Mouse (Mus musculus): Measurements from ENCODE around the gene Kcnab3. TPM values are rescaled to one million over a fixed set of nuclear protein-coding genes. Genes with fewer than 3 reads are reported as not detected.

The Kcnab3 gene
- total RNA-seq, 2 experiments from 2014 or later, result 0.40 to 1.3 TPM

- ATAC-seq (ENCODE audit: poor library complexity, severe bottlenecking), result no peak
Measured at GRCm38 (mm10) chr11:69369990-69370816, 44.1 kb downstream of the Kcnab3 start.

GRCm38 (mm10) chr11:69370817-69371215, 44.8 kb downstream of the Kcnab3 start:
- no peak for ATAC-seq (ENCODE audit: poor library complexity, severe bottlenecking)

- no peak for ATAC-seq (ENCODE audit: poor library complexity, severe bottlenecking)
Measured at GRCm38 (mm10) chr11:69371601-69372000, 45.5 kb downstream of the Kcnab3 start.

GRCm38 (mm10) chr11:69372056-69372779, 46.2 kb downstream of the Kcnab3 start:
- ATAC-seq (ENCODE audit: poor library complexity, severe bottlenecking), result no peak

- no peak for ATAC-seq (ENCODE audit: poor library complexity, severe bottlenecking)
Measured at GRCm38 (mm10) chr11:69372780-69373170, 46.7 kb downstream of the Kcnab3 start.

GRCm38 (mm10) chr11:69373223-69373965, 47.3 kb downstream of the Kcnab3 start:
- ATAC-seq (ENCODE audit: poor library complexity, severe bottlenecking), result no peak

GRCm38 (mm10) chr11:69375646-69376045, 49.6 kb downstream of the Kcnab3 start:
- no peak for ATAC-seq (ENCODE audit: poor library complexity, severe bottlenecking)

- ATAC-seq (ENCODE audit: poor library complexity, severe bottlenecking), result no peak
Measured at GRCm38 (mm10) chr11:69377766-69378165, 51.7 kb downstream of the Kcnab3 start.

GRCm38 (mm10) chr11:69379600-69379999, 53.5 kb downstream of the Kcnab3 start:
- ATAC-seq (ENCODE audit: poor library complexity, severe bottlenecking), result no peak; the same call in 1 of the 2 replicates

GRCm38 (mm10) chr11:69381356-69381755, 55.3 kb downstream of the Kcnab3 start:
- no peak for ATAC-seq (ENCODE audit: poor library complexity, severe bottlenecking)

Other genes with a start within 250 kb of the Kcnab3 start
- 53.9 and 66.6 TPM in 2 replicates for gene Vamp2, start 237.8 kb upstream of the Kcnab3 start, total RNA-seq (2015)
- 11.2 and 21.8 TPM in 2 replicates for gene Vamp2, start 237.8 kb upstream of the Kcnab3 start, total RNA-seq (2017)
- gene Per1, start 231.0 kb upstream of the Kcnab3 start, total RNA-seq (2015), result 6.7 and 12.5 TPM in 2 replicates
- gene Per1, start 231.0 kb upstream of the Kcnab3 start, total RNA-seq (2017), result 7.9 and 8.5 TPM in 2 replicates
- gene Hes7, start 205.9 kb upstream of the Kcnab3 start, total RNA-seq (2015), result not detected in 2 replicates
- not detected in 2 replicates for gene Hes7, start 205.9 kb upstream of the Kcnab3 start, total RNA-seq (2017)
- gene 9130213A22Rik, start 203.7 kb upstream of the Kcnab3 start, total RNA-seq (2015), result not detected in 2 replicates
- gene 9130213A22Rik, start 203.7 kb upstream of the Kcnab3 start, total RNA-seq (2017), result not detected in 2 replicates
- 0.18 TPM in 1 of 2 replicates, not detected in the other for gene Aloxe3, start 200.4 kb upstream of the Kcnab3 start, total RNA-seq (2015)
- not detected in 2 replicates for gene Aloxe3, start 200.4 kb upstream of the Kcnab3 start, total RNA-seq (2017)
- gene Alox12b, start 169.3 kb upstream of the Kcnab3 start, total RNA-seq (2015), result not detected in 2 replicates
- gene Alox12b, start 169.3 kb upstream of the Kcnab3 start, total RNA-seq (2017), result not detected in 2 replicates
- gene Alox8, start 128.4 kb upstream of the Kcnab3 start, total RNA-seq (2015), result 1.3 and 1.5 TPM in 2 replicates
- gene Alox8, start 128.4 kb upstream of the Kcnab3 start, total RNA-seq (2017), result 1.8 and 2.0 TPM in 2 replicates
- 0.16 TPM in 1 of 2 replicates, not detected in the other for gene Gucy2e, start 89.2 kb upstream of the Kcnab3 start, total RNA-seq (2015)
- 0.07 and 0.33 TPM in 2 replicates for gene Gucy2e, start 89.2 kb upstream of the Kcnab3 start, total RNA-seq (2017)
- 15.2 and 28.3 TPM in 2 replicates for gene Cntrob, start 2.5 kb upstream of the Kcnab3 start, total RNA-seq (2015)
- 10.4 and 13.8 TPM in 2 replicates for gene Cntrob, start 2.5 kb upstream of the Kcnab3 start, total RNA-seq (2017)
- gene Trappc1, start 2.3 kb upstream of the Kcnab3 start, total RNA-seq (2015), result 219 and 269 TPM in 2 replicates
- gene Trappc1, start 2.3 kb upstream of the Kcnab3 start, total RNA-seq (2017), result 155 and 195 TPM in 2 replicates
- 3.7 and 8.1 TPM in 2 replicates for gene Rnf227, start 14.2 kb downstream of the Kcnab3 start, total RNA-seq (2015)
- 7.2 and 8.7 TPM in 2 replicates for gene Rnf227, start 14.2 kb downstream of the Kcnab3 start, total RNA-seq (2017)
- gene Chd3, start 43.1 kb downstream of the Kcnab3 start, total RNA-seq (2015), result 13.6 and 13.9 TPM in 2 replicates
- 17.1 and 19.8 TPM in 2 replicates for gene Chd3, start 43.1 kb downstream of the Kcnab3 start, total RNA-seq (2017)
- gene Naa38, start 69.2 kb downstream of the Kcnab3 start, total RNA-seq (2015), result 90.6 and 105 TPM in 2 replicates
- 147 and 161 TPM in 2 replicates for gene Naa38, start 69.2 kb downstream of the Kcnab3 start, total RNA-seq (2017)
- 11.6 and 15.3 TPM in 2 replicates for gene Cyb5d1, start 69.4 kb downstream of the Kcnab3 start, total RNA-seq (2015)
- 24.0 and 28.1 TPM in 2 replicates for gene Cyb5d1, start 69.4 kb downstream of the Kcnab3 start, total RNA-seq (2017)
- gene Tmem88, start 72.0 kb downstream of the Kcnab3 start, total RNA-seq (2015), result 0.14 TPM in 1 of 2 replicates, not detected in the other
- 0.18 TPM in 1 of 2 replicates, not detected in the other for gene Tmem88, start 72.0 kb downstream of the Kcnab3 start, total RNA-seq (2017)
- 27.1 and 29.0 TPM in 2 replicates for gene Kdm6b, start 87.4 kb downstream of the Kcnab3 start, total RNA-seq (2015)
- gene Kdm6b, start 87.4 kb downstream of the Kcnab3 start, total RNA-seq (2017), result 5.0 and 6.7 TPM in 2 replicates
- 0.54 and 1.8 TPM in 2 replicates for gene Dnah2, start 222.9 kb downstream of the Kcnab3 start, total RNA-seq (2015)
- gene Dnah2, start 222.9 kb downstream of the Kcnab3 start, total RNA-seq (2017), result 2.1 and 8.0 TPM in 2 replicates
- gene Efnb3, start 233.9 kb downstream of the Kcnab3 start, total RNA-seq (2015), result 0.11 TPM in 1 of 2 replicates, not detected in the other
- gene Efnb3, start 233.9 kb downstream of the Kcnab3 start, total RNA-seq (2017), result 0.45 TPM in 1 of 2 replicates, not detected in the other